Mouse (Mus musculus): Measurements from ENCODE around the gene Ptcd1. TPM values are rescaled to one million over a fixed set of nuclear protein-coding genes. Genes with fewer than 3 reads are reported as not detected.
"Not testable (repeated sequence)": the region's sequence is repeated elsewhere in the genome, so short reads cannot be mapped to it uniquely, and the experiment has no call there.

Ptcd1 gene
- polyA plus RNA-seq, 1 experiment from 2014 or later = 20.0 TPM

GRCm38 (mm10) chr5:145138836-145139235, 28.1 kb downstream of the Ptcd1 start:
- Histone ChIP-seq H3K4me3 (ENCODE audit: low read length) (peak overlapping the region; percentile 92), H3K9me3 (ENCODE audit: low read length) (no peaks in the 10 kb centered on the region), H3K4me1 (ENCODE audit: insufficient read depth, low read length) (peaks cover 21% of the 10 kb centered on the region), H3K27me3 (ENCODE audit: insufficient read depth, low read length) (no peaks in the 10 kb centered on the region), H3K36me3 (ENCODE audit: insufficient read depth, low read length) (peaks cover 51% of the 10 kb centered on the region), H3K9ac (replicated peaks; ENCODE audit: low read length) (peak overlapping the region; percentile 92), H3K4me2 (replicated peaks; ENCODE audit: low read depth, low read length) (peak overlapping the region; percentile 88), H3K27ac (ENCODE audit: low read length) (peak overlapping the region; percentile 69; the same call in 1 of the 2 replicates)
- ATAC-seq (ENCODE audit: low FRiP score, low TSS enrichment) = no peak
- WGBS = 6% methylated on average over 6 of the region's 6 CpGs

DNA sequence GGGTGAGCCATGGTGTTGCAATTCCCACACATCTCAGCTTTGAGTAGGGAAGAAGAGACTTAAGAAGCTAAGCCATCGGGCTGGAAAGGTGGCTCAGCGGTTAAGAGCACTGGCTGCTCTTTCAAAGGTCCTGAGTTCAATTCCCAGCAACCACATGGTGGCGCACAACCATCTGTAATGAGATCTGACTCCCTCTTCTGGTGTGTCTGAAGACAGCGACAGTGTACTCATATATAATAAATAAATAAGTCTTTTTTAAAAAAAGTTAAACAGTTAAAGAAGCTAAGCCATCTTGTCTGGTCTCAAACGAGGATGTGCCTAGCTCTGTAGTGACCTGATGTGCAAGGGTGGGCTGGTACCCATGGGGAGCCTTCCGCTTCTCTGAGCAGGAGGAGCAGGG, 33.6 kb downstream of the Ptcd1 start:
- H3K9me3 ChIP-seq (ENCODE audit: low read length); H3K4me1 ChIP-seq (ENCODE audit: insufficient read depth, low read length); H3K27ac ChIP-seq (ENCODE audit: low read length); H3K4me2 ChIP-seq (replicated peaks; ENCODE audit: low read depth, low read length); H3K4me3 ChIP-seq (ENCODE audit: low read length); H3K9ac ChIP-seq (replicated peaks; ENCODE audit: low read length); H3K27me3 ChIP-seq (ENCODE audit: insufficient read depth, low read length); ATAC-seq (ENCODE audit: low FRiP score, low TSS enrichment): not testable (repeated sequence)
- H3K36me3 ChIP-seq (ENCODE audit: insufficient read depth, low read length) = peaks cover 78% of the 10 kb centered on the region
- 88% methylated on average over 6 of the region's 6 CpGs for WGBS

DNA sequence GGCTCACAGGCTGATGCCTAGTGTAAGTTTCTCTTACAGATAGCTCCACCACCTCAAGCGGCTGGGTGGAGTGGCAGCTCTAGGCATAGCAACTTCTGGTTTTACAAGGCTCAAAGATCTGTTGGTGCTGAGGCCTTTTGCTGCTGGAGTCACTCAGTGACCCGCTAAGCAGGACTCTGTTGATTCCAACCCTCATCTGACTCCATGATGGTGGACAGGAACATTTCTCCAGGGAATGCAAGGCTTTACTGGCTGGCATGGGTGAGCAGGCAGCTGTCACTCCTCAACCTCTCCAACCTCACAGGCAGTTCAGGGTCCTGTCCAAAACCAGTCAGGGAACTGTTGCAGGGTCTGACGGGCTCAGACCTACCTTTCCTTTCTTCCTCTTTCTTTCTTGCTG, 35.9 kb downstream of the Ptcd1 start:
- Histone ChIP-seq H3K36me3 (ENCODE audit: insufficient read depth, low read length) (peaks cover 83% of the 10 kb centered on the region), H3K27ac (ENCODE audit: low read length) (no peak overlapping the region), H3K4me2 (replicated peaks; ENCODE audit: low read depth, low read length) (no peak overlapping the region), H3K27me3 (ENCODE audit: insufficient read depth, low read length) (no peaks in the 10 kb centered on the region), H3K9ac (replicated peaks; ENCODE audit: low read length) (no peak overlapping the region), H3K4me1 (ENCODE audit: insufficient read depth, low read length) (no peaks in the 10 kb centered on the region), H3K4me3 (ENCODE audit: low read length) (no peak overlapping the region), H3K9me3 (ENCODE audit: low read length) (no peaks in the 10 kb centered on the region)
- no peak for ATAC-seq (ENCODE audit: low FRiP score, low TSS enrichment)
- 92% methylated on average over 3 of the region's 3 CpGs for WGBS

- Histone ChIP-seq H3K4me1 (ENCODE audit: insufficient read depth, low read length) (no peaks in the 10 kb centered on the region), H3K9me3 (ENCODE audit: low read length) (no peaks in the 10 kb centered on the region), H3K27ac (ENCODE audit: low read length) (no peak overlapping the region), H3K9ac (replicated peaks; ENCODE audit: low read length) (no peak overlapping the region), H3K36me3 (ENCODE audit: insufficient read depth, low read length) (peaks cover 85% of the 10 kb centered on the region), H3K4me2 (replicated peaks; ENCODE audit: low read depth, low read length) (no peak overlapping the region), H3K27me3 (ENCODE audit: insufficient read depth, low read length) (no peaks in the 10 kb centered on the region), H3K4me3 (ENCODE audit: low read length) (no peak overlapping the region)
- no peak for ATAC-seq (ENCODE audit: low FRiP score, low TSS enrichment)
- WGBS = 83% methylated on average over 11 of the region's 11 CpGs
Observed at GRCm38 (mm10) chr5:145130191-145130590, 36.7 kb downstream of the Ptcd1 start.

DNA sequence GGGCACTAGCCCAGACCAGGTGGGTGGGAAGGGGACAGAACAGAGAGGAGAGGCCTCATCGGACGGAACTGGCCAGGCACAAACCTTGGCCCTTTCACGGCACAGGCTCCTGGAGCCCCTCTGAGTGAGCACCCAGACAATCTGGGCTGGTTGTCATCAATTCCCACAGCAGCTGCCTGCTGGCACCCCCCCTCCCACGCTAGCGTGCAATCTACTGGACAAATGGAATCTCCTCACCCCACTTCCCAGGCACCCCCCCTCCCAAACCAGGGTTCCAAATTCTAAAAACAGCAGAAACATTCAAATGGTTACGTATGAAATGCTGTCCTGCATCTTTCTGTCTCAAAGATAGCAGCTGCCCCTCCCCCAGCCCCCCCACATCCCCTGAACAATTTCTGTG, 37.1 kb downstream of the Ptcd1 start:
- 76% methylated on average over 4 of the region's 6 CpGs for WGBS
- H3K9ac ChIP-seq (replicated peaks; ENCODE audit: low read length); H3K9me3 ChIP-seq (ENCODE audit: low read length); H3K4me3 ChIP-seq (ENCODE audit: low read length); H3K4me1 ChIP-seq (ENCODE audit: insufficient read depth, low read length); H3K27ac ChIP-seq (ENCODE audit: low read length); H3K4me2 ChIP-seq (replicated peaks; ENCODE audit: low read depth, low read length); H3K27me3 ChIP-seq (ENCODE audit: insufficient read depth, low read length); ATAC-seq (ENCODE audit: low FRiP score, low TSS enrichment): not testable (repeated sequence)
- H3K36me3 ChIP-seq (ENCODE audit: insufficient read depth, low read length) = peaks cover 84% of the 10 kb centered on the region

DNA sequence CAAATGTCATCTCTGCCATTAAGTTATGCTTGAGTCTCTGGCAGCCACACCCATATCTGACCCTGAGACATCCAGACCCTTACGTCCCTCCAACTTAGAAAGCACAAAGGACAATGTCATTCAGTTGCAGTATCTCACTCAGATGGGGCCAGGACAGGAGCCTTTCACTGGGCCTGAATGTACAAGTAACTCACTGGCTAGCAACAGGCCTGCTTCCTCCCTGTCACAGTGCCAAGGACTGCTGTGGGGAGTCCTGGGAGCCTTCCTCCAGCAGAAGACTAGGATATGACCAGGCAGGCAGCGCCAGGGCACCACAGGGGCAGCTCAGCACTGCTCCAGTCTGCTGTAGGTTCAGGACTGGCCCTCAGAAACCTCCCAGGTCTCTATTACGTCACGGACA, 37.8 kb downstream of the Ptcd1 start:
- WGBS = 97% methylated on average over 4 of the region's 4 CpGs
- no peak overlapping the region for H3K27ac ChIP-seq (ENCODE audit: low read length)
- H3K9ac ChIP-seq (replicated peaks; ENCODE audit: low read length) = no peak overlapping the region
- H3K4me1 ChIP-seq (ENCODE audit: insufficient read depth, low read length) = no peaks in the 10 kb centered on the region
- H3K4me3 ChIP-seq (ENCODE audit: low read length) = no peak overlapping the region
- no peaks in the 10 kb centered on the region for H3K9me3 ChIP-seq (ENCODE audit: low read length)
- H3K36me3 ChIP-seq (ENCODE audit: insufficient read depth, low read length) = peaks cover 82% of the 10 kb centered on the region
- ATAC-seq (ENCODE audit: low FRiP score, low TSS enrichment) = no peak
- no peaks in the 10 kb centered on the region for H3K27me3 ChIP-seq (ENCODE audit: insufficient read depth, low read length)
- H3K4me2 ChIP-seq (replicated peaks; ENCODE audit: low read depth, low read length) = no peak overlapping the region

DNA sequence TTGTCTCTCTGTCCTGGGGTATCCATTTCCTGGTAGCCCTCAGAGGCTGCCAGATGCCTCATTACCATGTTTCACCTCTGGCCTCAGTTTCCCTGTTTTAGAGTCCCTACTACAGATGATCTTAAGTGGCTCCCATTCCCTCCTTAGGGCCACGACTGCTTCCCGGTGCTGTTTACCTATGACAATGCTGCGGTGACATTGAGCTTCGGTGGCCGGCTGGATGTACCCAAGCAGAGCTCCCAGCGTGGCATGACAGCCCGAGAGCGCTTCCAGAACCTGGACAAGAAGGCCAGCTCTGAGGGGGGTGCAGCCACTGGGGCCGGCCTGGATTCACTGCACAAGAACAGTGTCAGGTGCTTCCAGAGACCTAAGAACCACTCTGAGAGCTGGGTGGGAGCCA, 40.3 kb downstream of the Ptcd1 start:
- H3K9me3 ChIP-seq (ENCODE audit: low read length) = no peaks in the 10 kb centered on the region
- H3K27me3 ChIP-seq (ENCODE audit: insufficient read depth, low read length) = no peaks in the 10 kb centered on the region
- no peak overlapping the region for H3K9ac ChIP-seq (replicated peaks; ENCODE audit: low read length)
- no peak for ATAC-seq (ENCODE audit: low FRiP score, low TSS enrichment)
- no peak overlapping the region for H3K27ac ChIP-seq (ENCODE audit: low read length)
- H3K4me3 ChIP-seq (ENCODE audit: low read length) = no peak overlapping the region
- no peaks in the 10 kb centered on the region for H3K4me1 ChIP-seq (ENCODE audit: insufficient read depth, low read length)
- WGBS = 94% methylated on average over 9 of the region's 9 CpGs
- H3K4me2 ChIP-seq (replicated peaks; ENCODE audit: low read depth, low read length) = no peak overlapping the region
- peaks cover 72% of the 10 kb centered on the region for H3K36me3 ChIP-seq (ENCODE audit: insufficient read depth, low read length)

GRCm38 (mm10) chr5:145123396-145123795, 43.5 kb downstream of the Ptcd1 start:
- Histone ChIP-seq H3K36me3 (ENCODE audit: insufficient read depth, low read length) (peaks cover 45% of the 10 kb centered on the region), H3K9ac (replicated peaks; ENCODE audit: low read length) (no peak overlapping the region), H3K27me3 (ENCODE audit: insufficient read depth, low read length) (no peaks in the 10 kb centered on the region), H3K9me3 (ENCODE audit: low read length) (no peaks in the 10 kb centered on the region), H3K4me2 (replicated peaks; ENCODE audit: low read depth, low read length) (no peak overlapping the region), H3K4me1 (ENCODE audit: insufficient read depth, low read length) (peaks cover 8% of the 10 kb centered on the region), H3K27ac (ENCODE audit: low read length) (no peak overlapping the region), H3K4me3 (ENCODE audit: low read length) (no peak overlapping the region)
- 91% methylated on average over 19 of the region's 19 CpGs for WGBS
- no peak for ATAC-seq (ENCODE audit: low FRiP score, low TSS enrichment)

DNA sequence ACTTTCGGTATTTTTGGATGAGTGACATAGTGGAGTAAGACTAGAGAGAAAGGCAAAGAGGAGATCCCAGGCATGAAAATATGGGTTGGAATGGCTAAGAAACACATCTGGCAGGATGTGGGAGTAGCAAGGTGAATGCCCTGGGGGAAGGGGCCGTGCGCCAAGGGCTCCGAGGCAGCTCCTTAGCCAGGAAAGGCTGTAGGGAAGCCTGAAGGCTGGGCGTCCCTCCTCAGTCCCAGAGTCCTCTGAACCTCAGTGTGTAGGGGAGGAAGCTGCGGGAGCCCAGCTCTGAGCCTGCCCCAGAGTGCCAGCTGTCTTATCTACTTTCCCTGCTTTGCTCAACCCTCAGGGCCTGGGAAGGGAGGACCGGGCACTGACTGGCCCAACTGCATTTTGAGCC, 46.0 kb downstream of the Ptcd1 start:
- 25% methylated on average over 7 of the region's 7 CpGs for WGBS
- no peaks in the 10 kb centered on the region for H3K9me3 ChIP-seq (ENCODE audit: low read length)
- H3K9ac ChIP-seq (replicated peaks; ENCODE audit: low read length) = no peak overlapping the region
- H3K4me3 ChIP-seq (ENCODE audit: low read length) = no peak overlapping the region
- no peaks in the 10 kb centered on the region for H3K27me3 ChIP-seq (ENCODE audit: insufficient read depth, low read length)
- peaks cover 29% of the 10 kb centered on the region for H3K4me1 ChIP-seq (ENCODE audit: insufficient read depth, low read length)
- ATAC-seq (ENCODE audit: low FRiP score, low TSS enrichment) = no peak
- H3K4me2 ChIP-seq (replicated peaks; ENCODE audit: low read depth, low read length) = no peak overlapping the region
- peaks cover 29% of the 10 kb centered on the region for H3K36me3 ChIP-seq (ENCODE audit: insufficient read depth, low read length)
- H3K27ac ChIP-seq (ENCODE audit: low read length) = no peak overlapping the region

DNA sequence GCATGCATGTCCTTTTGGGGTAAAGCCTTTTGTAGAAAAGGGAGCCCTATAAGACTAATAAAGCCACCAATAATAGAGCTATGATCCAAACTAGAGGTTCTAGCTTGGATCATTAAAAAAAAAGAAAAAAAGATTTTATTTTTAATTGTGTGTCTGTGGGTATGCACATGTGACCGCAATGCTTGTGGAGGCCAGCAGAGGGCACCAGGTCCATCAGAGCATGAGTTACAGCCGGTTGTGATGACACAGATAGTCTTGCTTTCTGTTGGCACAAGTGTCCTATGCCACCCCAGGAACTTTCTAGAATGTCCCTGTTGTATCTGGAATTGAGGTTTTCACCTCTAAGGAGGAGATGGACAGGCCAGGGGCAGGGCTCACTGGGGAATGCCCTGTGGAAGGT, 47.5 kb downstream of the Ptcd1 start:
- Histone ChIP-seq H3K27ac (ENCODE audit: low read length) (no peak overlapping the region), H3K4me1 (ENCODE audit: insufficient read depth, low read length) (peaks cover 36% of the 10 kb centered on the region), H3K36me3 (ENCODE audit: insufficient read depth, low read length) (peaks cover 18% of the 10 kb centered on the region), H3K4me2 (replicated peaks; ENCODE audit: low read depth, low read length) (no peak overlapping the region), H3K9me3 (ENCODE audit: low read length) (no peaks in the 10 kb centered on the region), H3K4me3 (ENCODE audit: low read length) (no peak overlapping the region), H3K27me3 (ENCODE audit: insufficient read depth, low read length) (no peaks in the 10 kb centered on the region), H3K9ac (replicated peaks; ENCODE audit: low read length) (no peak overlapping the region)
- WGBS = 92% methylated on average over 2 of the region's 2 CpGs
- no peak for ATAC-seq (ENCODE audit: low FRiP score, low TSS enrichment)

DNA sequence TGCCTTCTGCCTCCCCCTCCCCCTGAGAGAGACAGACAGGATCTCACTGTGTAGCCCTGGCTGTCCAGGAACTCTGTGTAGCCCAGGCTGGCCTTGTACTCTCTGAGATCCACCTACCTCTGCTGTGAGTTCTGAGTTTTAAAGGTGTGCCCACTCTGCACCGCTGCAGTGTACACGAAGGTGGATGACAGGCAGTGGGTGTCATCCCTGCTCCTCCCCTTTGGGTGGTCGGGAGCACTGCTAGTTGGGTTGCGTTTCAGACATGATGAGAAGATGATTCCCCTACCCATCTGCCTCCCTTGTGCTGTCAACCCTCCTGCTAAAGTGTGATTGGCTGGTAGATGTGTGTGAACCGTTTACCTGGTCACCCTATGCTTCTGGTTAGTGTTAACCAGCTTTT, 48.4 kb downstream of the Ptcd1 start:
- no peak overlapping the region for H3K4me2 ChIP-seq (replicated peaks; ENCODE audit: low read depth, low read length)
- H3K27me3 ChIP-seq (ENCODE audit: insufficient read depth, low read length) = no peaks in the 10 kb centered on the region
- WGBS = 88% methylated on average over 5 of the region's 5 CpGs
- H3K4me3 ChIP-seq (ENCODE audit: low read length) = no peak overlapping the region
- H3K9me3 ChIP-seq (ENCODE audit: low read length) = no peaks in the 10 kb centered on the region
- no peak overlapping the region for H3K9ac ChIP-seq (replicated peaks; ENCODE audit: low read length)
- H3K36me3 ChIP-seq (ENCODE audit: insufficient read depth, low read length) = peaks cover 8% of the 10 kb centered on the region
- no peak for ATAC-seq (ENCODE audit: low FRiP score, low TSS enrichment)
- no peak overlapping the region for H3K27ac ChIP-seq (ENCODE audit: low read length)
- H3K4me1 ChIP-seq (ENCODE audit: insufficient read depth, low read length) = peaks cover 39% of the 10 kb centered on the region

Data from kidney, embryonic 16.5 days (tissue).